Mouse (Mus musculus): Measurements from ENCODE around the gene Lrrc57. TPM values are rescaled to one million over a fixed set of nuclear protein-coding genes. Genes with fewer than 3 reads are reported as not detected.
"Not testable (repeated sequence)": the region's sequence is repeated elsewhere in the genome, so short reads cannot be mapped to it uniquely, and the experiment has no call there.

Gene Lrrc57
- total and polyA plus RNA-seq, 3 experiments: 12.1 to 14.9 (median 14.5) TPM

DNA sequence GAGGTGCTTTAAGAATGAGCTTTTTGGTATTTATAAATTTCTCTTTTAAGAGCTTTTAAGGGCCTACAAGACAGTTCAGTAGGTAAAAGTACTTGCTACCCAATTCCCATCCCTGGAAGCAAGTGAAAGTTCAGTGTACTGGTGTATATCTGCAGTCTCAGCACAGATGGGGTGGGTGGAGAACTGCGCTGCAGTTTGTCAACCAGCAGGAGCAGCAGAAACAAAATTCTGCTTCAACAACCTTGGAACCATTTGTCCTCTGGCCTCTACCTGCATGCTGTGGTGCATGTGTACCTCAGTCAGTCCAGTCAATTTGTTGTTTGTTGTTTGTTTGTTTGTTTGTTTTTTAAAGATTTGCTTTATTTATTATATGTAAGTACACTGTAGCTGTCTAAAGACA lies 17.1 kb downstream of the Lrrc57 start:
- H3K36me3 ChIP-seq (ENCODE audit: control insufficient read depth, insufficient read depth, low read length): peaks cover 5% of the 10 kb centered on the region
- DNase-seq: no peak
- no peak for TF ChIP-seq EP300 (IDR thresholded peaks at IDR 0.05; ENCODE audit: insufficient read depth, low read depth, low read length)
- WGBS: 93% methylated on average over 1 of the region's 1 CpGs
- H3K27me3 ChIP-seq (ENCODE audit: control insufficient read depth, insufficient read depth, low read length): no peaks in the 10 kb centered on the region
- H3K4me3 ChIP-seq: no peak overlapping the region
- H3K79me2 ChIP-seq (replicated peaks; ENCODE audit: control insufficient read depth, insufficient read depth, low read length): no peaks in the 10 kb centered on the region
- no peak overlapping the region for H3K27ac ChIP-seq
- intact Hi-C loops (cut with DNase I): no loop called here
- H3K9ac ChIP-seq (ENCODE audit: low read depth, low read length): no peak overlapping the region
- H3K4me1 ChIP-seq (ENCODE audit: control insufficient read depth, insufficient read depth, low read length): no peaks in the 10 kb centered on the region

- intact Hi-C loops (cut with DNase I): no loop called here
- Histone ChIP-seq H3K36me3 (ENCODE audit: control insufficient read depth, insufficient read depth, low read length) (peaks cover 2% of the 10 kb centered on the region; the same call in 1 of the 2 replicates), H3K27me3 (ENCODE audit: control insufficient read depth, insufficient read depth, low read length) (no peaks in the 10 kb centered on the region), H3K4me1 (ENCODE audit: control insufficient read depth, insufficient read depth, low read length) (no peaks in the 10 kb centered on the region), H3K79me2 (replicated peaks; ENCODE audit: control insufficient read depth, insufficient read depth, low read length) (no peaks in the 10 kb centered on the region), H3K27ac (no peak overlapping the region), H3K4me3 (no peak overlapping the region), H3K9ac (ENCODE audit: low read depth, low read length) (no peak overlapping the region)
- DNase-seq: no peak
- TF ChIP-seq EP300 (IDR thresholded peaks at IDR 0.05; ENCODE audit: insufficient read depth, low read depth, low read length) (no peak), POLR2A (IDR thresholded peaks at IDR 0.05; ENCODE audit: insufficient read depth, low read depth, low read length) (no peak), CTCF (IDR thresholded peaks at IDR 0.05) (no peak)
- 80% methylated on average over 5 of the region's 5 CpGs for WGBS
These were observed 19.6 kb downstream of the Lrrc57 start for GRCm38 (mm10) chr2:120589759-120590158.

- Histone ChIP-seq H3K27ac (peak overlapping the region; percentile 17), H3K4me3 (no peak overlapping the region), H3K27me3 (ENCODE audit: control insufficient read depth, insufficient read depth, low read length) (no peaks in the 10 kb centered on the region), H3K4me1 (ENCODE audit: control insufficient read depth, insufficient read depth, low read length) (peaks cover 3% of the 10 kb centered on the region), H3K79me2 (replicated peaks; ENCODE audit: control insufficient read depth, insufficient read depth, low read length) (peaks cover 9% of the 10 kb centered on the region), H3K9ac (ENCODE audit: low read depth, low read length) (no peak overlapping the region), H3K36me3 (ENCODE audit: control insufficient read depth, insufficient read depth, low read length) (peaks cover 5% of the 10 kb centered on the region)
- TF ChIP-seq CTCF (IDR thresholded peaks at IDR 0.05): no peak
- no peak for TF ChIP-seq POLR2A (IDR thresholded peaks at IDR 0.05; ENCODE audit: insufficient read depth, low read depth, low read length)
- no peak for TF ChIP-seq EP300 (IDR thresholded peaks at IDR 0.05; ENCODE audit: insufficient read depth, low read depth, low read length)
- 36% methylated on average over 5 of the region's 5 CpGs for WGBS
- intact Hi-C loops (cut with DNase I): no loop called here
- peak in 1 of 2 experiments; percentile 8 for DNase-seq
These were observed 31.0 kb downstream of the Lrrc57 start for GRCm38 (mm10) chr2:120578286-120578685.

DNA sequence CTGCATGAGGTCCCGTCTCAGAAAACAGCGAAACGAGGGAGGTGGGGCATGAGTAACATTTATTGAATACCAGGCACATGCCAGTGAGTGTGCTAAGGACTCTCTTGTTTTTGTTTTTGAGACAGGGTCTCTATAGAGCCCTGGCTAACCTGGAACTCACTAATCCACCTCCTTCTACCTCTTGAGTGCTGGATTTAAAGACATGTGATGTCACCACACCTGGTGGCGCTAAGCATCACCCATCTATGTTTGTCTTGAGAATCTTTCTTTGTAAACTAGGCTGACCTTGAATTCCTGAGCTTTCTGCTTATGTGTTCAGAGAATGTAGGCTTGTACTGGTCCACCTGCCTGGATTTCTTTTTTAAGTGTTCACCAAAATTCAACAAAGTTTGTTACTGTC lies 31.5 kb downstream of the Lrrc57 start:
- Histone ChIP-seq H3K4me3 (no peak overlapping the region), H3K4me1 (ENCODE audit: control insufficient read depth, insufficient read depth, low read length) (peaks cover 3% of the 10 kb centered on the region), H3K36me3 (ENCODE audit: control insufficient read depth, insufficient read depth, low read length) (peaks cover 5% of the 10 kb centered on the region), H3K9ac (ENCODE audit: low read depth, low read length) (no peak overlapping the region), H3K27ac (peak overlapping the region; percentile 13), H3K27me3 (ENCODE audit: control insufficient read depth, insufficient read depth, low read length) (no peaks in the 10 kb centered on the region), H3K79me2 (replicated peaks; ENCODE audit: control insufficient read depth, insufficient read depth, low read length) (peaks cover 9% of the 10 kb centered on the region)
- no peak for DNase-seq
- WGBS: 74% methylated on average over 4 of the region's 4 CpGs
- no peak for TF ChIP-seq POLR2A (IDR thresholded peaks at IDR 0.05; ENCODE audit: insufficient read depth, low read depth, low read length)
- no peak for TF ChIP-seq CTCF (IDR thresholded peaks at IDR 0.05)
- TF ChIP-seq EP300 (IDR thresholded peaks at IDR 0.05; ENCODE audit: insufficient read depth, low read depth, low read length): no peak
- intact Hi-C loops (cut with DNase I): no loop called here

- Histone ChIP-seq H3K4me3 (no peak overlapping the region), H3K27ac (no peak overlapping the region), H3K79me2 (replicated peaks; ENCODE audit: control insufficient read depth, insufficient read depth, low read length) (peaks cover 13% of the 10 kb centered on the region), H3K4me1 (ENCODE audit: control insufficient read depth, insufficient read depth, low read length) (peaks cover 3% of the 10 kb centered on the region), H3K9ac (ENCODE audit: low read depth, low read length) (no peak overlapping the region), H3K27me3 (ENCODE audit: control insufficient read depth, insufficient read depth, low read length) (no peaks in the 10 kb centered on the region), H3K36me3 (ENCODE audit: control insufficient read depth, insufficient read depth, low read length) (peaks cover 11% of the 10 kb centered on the region)
- intact Hi-C loops (cut with DNase I): no loop called here
- 63% methylated on average over 2 of the region's 2 CpGs for WGBS
- no peak for DNase-seq
- TF ChIP-seq EP300 (IDR thresholded peaks at IDR 0.05; ENCODE audit: insufficient read depth, low read depth, low read length) (no peak), POLR2A (IDR thresholded peaks at IDR 0.05; ENCODE audit: insufficient read depth, low read depth, low read length) (no peak), CTCF (IDR thresholded peaks at IDR 0.05) (no peak)
These were observed 33.3 kb downstream of the Lrrc57 start for GRCm38 (mm10) chr2:120575978-120576377.

DNA sequence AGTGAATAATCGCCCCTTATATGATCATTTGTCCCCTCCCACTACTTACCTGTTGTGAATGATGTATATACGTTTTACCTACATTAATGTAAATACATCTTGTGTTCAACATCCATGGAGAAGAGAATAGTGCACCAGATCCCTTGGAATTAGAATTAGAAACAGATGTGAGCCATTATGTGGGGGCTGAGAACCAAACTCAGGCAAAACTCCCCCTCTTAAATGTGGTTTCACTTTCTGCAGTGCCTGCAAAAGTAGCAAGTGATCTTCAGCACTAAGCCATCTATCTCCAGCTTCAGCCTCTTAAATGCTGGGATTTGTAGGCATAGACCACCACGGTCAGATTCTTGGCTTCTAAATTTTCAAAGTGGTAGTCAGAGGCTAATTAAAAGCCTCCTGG lies 34.2 kb downstream of the Lrrc57 start:
- peaks cover 13% of the 10 kb centered on the region for H3K36me3 ChIP-seq (ENCODE audit: control insufficient read depth, insufficient read depth, low read length)
- H3K27me3 ChIP-seq (ENCODE audit: control insufficient read depth, insufficient read depth, low read length): no peaks in the 10 kb centered on the region
- WGBS: 85% methylated on average over 3 of the region's 3 CpGs
- no peak for TF ChIP-seq EP300 (IDR thresholded peaks at IDR 0.05; ENCODE audit: insufficient read depth, low read depth, low read length)
- no peak for TF ChIP-seq CTCF (IDR thresholded peaks at IDR 0.05)
- no peak for TF ChIP-seq POLR2A (IDR thresholded peaks at IDR 0.05; ENCODE audit: insufficient read depth, low read depth, low read length)
- H3K4me3 ChIP-seq: no peak overlapping the region
- H3K9ac ChIP-seq (ENCODE audit: low read depth, low read length): no peak overlapping the region
- peaks cover 13% of the 10 kb centered on the region; the same call in 1 of the 2 replicates for H3K79me2 ChIP-seq (replicated peaks; ENCODE audit: control insufficient read depth, insufficient read depth, low read length)
- H3K4me1 ChIP-seq (ENCODE audit: control insufficient read depth, insufficient read depth, low read length): peaks cover 3% of the 10 kb centered on the region
- intact Hi-C loops (cut with DNase I): no loop called here
- H3K27ac ChIP-seq: no peak overlapping the region
- DNase-seq: no peak

- DNase-seq; H3K9ac ChIP-seq (ENCODE audit: low read depth, low read length); intact Hi-C loops (cut with DNase I); H3K4me3 ChIP-seq; H3K27me3 ChIP-seq (ENCODE audit: control insufficient read depth, insufficient read depth, low read length); H3K79me2 ChIP-seq (replicated peaks; ENCODE audit: control insufficient read depth, insufficient read depth, low read length); H3K27ac ChIP-seq; H3K4me1 ChIP-seq (ENCODE audit: control insufficient read depth, insufficient read depth, low read length): not testable (repeated sequence)
- WGBS: 81% methylated on average over 3 of the region's 3 CpGs
- peaks cover 12% of the 10 kb centered on the region for H3K36me3 ChIP-seq (ENCODE audit: control insufficient read depth, insufficient read depth, low read length)
These were observed 37.2 kb downstream of the Lrrc57 start for GRCm38 (mm10) chr2:120572161-120572560.
